Mouse (Mus musculus) CD8-positive naive resting alpha-beta T cell, adult 2 months (primary cell): ENCODE results near the gene Gm10320.

Experiments
- DNase-seq, 2 experiments: peaks; one replicate each; pipeline ENCODE4 v3.0.0; 2022; ENCODE audit warnings: low read depth in 2 of 2, low spot score in 2 of 2

The Gm10320 gene

DNA sequence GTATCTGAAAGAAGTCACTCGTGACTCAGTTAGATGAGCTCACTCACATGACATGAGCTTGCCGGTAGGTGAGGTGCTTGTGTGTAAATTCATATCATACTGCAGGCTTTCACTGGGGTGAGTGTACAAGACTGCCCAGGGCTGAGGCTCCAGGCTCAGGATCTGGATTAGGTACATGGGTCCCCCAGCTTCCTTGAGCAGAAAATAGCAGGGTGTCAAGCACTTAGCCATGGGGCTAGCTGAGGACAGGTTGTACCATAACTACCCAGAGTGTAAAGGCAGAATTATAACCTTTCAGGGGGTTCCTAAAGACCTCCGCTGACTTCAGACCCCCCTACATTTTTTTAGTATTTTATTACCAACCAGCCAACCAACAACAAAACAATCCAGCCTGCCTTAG is at the start of gene Gm10320:
TSS of gene Gm10320 (minus strand) at position 93 of the 400 bp plus-strand sequence.
- no peak for DNase-seq

DNA sequence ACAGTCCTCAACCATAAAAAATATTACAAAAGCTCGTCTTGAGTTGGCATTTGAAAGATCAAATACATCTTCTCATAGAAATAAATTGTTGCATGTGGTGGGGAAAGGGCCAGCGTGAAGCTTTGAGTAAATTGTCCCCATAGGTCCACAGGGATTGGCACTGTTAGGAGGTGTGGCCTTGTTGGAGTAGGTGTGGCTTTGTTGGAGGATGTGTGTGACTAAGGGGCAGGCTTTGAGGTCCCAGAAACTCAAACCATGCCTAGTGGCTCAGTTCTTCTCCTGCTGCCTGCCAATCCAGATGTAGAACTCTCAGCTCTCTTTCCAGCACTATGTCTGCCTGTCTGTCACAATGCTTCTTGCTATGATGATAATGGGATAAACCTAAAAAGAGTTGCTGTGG is 49.8 kb upstream of the Gm10320 start:
- no peak for DNase-seq

DNA sequence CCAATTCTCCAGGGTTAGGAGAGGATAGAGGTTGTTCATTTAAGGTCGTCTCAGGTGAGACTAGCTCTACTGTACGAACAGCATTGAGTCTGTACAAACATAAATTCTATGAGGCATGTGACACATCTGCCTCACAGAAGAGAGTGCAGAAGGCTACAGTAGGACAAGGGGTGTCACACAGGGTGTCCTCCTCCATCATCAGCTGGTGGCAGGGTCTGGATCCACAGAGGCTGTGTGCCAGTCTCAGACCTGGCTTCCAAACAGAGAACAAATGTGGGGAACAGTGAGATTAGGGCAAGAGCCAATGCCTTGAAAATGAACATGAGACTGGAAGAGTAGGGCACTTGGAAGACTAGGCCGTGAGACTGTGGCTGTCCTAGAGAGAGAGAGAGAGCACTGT is 48.4 kb upstream of the Gm10320 start:
- no peak for DNase-seq

DNA sequence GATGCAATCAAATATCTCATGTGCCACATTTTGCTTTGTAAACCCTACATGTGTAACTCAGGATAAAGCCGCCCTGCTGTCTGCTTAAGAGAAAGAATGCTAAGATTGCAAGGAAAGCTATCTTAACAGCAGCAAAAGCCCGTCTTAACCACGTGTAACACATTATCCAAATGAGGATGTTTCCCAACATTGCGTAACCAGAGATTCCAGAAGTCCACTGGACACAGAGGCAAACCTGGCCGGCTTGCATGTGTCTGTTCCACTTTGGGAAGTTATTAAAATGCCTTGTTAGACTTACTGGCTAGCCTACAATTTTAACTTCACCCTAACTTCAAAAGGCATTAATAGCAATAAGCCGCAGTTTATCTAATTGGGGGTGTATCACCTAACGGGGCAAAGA is 47.5 kb upstream of the Gm10320 start:
- DNase-seq, result no peak

DNA sequence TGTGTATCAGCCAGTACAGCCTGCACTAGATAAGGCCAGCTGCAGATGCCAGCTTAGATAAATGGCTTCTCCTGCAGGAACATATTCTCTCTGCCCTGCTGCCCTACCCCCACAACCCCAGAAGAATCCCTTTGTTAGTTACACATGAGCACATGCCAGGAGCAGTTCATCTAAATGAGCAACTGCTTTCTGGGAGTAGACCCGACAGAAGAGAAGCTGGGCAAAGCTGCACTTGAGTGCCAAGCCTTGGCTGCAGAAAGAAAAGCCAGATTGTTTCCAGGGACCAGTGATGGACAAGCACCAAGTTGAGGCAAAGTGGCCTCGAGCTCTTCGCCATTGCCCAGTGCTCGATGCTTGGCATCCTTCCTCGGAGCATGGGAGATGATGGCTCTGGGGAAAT is 46.8 kb upstream of the Gm10320 start:
- DNase-seq, result no peak

DNA sequence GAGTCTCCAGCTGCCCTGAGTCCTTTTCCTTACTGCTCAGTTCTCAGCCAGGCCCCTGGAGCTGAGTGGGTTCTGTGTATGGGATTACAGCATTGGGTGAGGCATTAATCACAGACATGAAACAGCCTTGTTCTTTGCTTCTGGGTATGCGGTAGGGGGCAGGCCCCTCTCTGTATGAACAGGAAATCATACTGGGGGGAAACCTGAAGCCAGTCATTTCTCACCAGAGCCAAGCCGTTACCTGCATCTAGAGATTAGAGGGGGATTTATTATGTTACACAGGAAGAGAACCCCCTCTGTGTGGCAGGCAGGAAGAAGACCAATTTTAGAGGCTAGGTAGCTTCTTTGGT is 43.1 kb upstream of the Gm10320 start:
- DNase-seq, result no peak

DNA sequence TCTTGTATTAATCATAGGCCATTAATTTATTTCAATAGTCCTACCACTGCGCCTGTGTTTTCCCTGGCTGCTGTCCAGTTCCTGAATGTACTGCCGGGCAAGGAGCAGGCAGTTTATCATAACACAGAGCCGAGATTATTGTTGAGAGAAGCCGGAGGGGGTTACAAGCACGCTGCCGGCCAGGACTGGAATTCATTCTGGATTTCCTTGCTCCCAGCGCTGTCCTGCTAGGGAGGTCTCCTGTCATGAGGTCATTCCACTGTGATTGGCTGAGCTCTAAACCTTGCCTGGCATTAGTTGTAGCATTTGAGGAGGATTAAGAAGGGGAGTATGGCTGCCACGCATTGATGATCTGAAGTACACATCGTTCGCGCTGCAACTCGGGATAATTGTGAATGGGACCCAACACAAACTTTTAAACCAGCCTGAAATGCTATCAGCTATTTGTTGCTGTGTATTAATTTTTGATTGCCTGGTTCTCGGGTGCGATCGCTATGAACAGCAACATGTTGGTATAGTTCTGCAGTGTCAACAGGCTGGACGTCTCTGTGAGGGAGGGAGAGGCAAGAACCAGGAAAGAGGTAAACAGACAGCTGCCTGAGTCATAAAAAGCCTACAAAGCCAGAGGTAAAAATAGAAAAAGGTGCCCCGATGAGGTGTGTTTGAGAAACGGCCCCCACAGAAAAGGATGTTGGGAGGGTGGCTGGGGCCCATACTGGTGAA is 42.5 kb upstream of the Gm10320 start:
- DNase-seq, result no peak

DNA sequence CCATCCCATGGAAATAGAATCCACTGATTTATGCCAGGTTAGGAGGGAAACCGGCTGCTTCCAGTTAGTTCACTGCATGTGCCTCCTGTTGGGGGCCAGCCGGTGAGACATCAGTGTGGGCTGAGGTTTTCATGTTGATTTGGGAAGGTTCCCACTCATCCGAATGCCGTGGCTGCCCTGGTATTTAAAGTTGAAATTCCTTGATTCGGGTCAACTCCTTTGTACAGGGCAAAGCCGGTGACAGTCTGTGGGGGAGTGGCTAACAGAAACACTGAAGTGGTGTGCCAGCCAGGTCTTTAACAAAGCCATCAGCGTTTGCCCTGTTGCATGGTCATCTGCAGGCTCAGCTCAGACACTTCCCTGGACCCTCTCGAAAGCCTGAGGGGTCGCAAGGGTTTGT is 41.6 kb upstream of the Gm10320 start:
- DNase-seq, result no peak

DNA sequence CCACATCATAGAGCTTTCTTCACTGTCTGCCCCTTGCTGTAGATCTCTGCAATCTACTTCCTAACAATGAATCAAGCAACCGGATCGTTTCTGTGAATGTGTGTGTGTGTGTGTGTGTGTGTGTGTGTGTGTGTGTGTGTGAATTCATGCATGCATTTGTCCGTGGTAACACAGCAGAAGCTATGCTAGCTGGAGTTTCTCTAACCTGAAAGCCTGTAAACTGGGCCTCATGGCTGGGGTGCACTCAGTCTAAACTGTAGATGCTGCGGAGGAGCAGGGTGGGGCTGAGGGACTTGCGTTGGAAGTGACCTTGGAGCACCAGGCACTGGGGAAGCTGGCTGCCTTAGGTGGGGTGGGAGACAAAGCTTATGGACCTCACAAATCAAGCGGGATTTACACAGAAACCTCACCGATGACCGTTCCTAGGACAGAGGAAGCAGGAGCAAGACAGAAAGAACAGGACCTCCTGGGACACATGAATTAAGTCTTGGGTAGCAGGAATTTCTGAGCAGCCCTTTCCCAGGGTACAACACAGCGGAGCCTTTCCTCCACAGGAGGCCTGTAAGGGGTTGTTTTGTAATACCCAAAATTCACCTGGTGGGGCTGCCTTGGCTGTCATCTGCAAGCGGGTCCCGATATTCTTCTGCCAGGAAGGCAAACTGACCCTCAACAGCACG is 41.0 kb upstream of the Gm10320 start:
- no peak for DNase-seq

DNA sequence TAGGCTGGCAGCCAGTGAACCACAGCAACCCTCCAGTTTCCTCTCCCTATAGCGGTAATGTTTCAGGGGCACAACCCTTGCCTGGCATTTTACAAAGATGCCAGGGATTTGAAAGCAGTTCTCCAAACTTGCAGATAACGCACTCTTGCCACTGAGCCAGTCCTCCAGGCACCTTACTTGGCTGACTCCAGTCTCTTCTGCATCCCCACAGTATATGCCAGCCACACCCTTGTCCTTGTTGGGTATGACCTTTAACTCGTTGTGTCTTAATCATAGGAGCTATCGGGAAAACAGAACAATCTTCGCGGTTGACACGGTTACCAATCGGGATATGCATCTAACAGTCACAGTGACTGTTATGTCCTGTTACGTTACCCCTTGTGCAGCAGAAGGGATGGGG is 40.2 kb upstream of the Gm10320 start:
- no peak for DNase-seq

DNA sequence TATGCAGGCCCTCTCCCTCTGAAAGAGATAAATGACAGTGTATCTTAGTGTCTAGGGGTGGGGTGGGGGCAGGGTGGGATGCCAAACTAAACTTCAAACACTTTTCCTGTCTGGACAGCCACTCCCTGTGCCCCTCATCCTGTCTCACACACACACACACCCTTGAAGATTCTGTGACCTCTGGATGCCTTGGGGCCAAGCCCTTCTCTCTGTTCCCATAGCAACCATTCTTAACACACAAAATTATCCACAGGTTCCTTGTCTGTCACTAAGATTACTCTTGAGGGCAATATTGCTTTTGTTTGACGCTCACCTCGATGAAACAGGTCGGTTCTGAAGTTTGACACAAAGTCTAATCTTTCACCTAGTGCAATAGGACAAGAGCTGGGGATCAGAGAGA is 39.5 kb upstream of the Gm10320 start:
- DNase-seq, result no peak

DNA sequence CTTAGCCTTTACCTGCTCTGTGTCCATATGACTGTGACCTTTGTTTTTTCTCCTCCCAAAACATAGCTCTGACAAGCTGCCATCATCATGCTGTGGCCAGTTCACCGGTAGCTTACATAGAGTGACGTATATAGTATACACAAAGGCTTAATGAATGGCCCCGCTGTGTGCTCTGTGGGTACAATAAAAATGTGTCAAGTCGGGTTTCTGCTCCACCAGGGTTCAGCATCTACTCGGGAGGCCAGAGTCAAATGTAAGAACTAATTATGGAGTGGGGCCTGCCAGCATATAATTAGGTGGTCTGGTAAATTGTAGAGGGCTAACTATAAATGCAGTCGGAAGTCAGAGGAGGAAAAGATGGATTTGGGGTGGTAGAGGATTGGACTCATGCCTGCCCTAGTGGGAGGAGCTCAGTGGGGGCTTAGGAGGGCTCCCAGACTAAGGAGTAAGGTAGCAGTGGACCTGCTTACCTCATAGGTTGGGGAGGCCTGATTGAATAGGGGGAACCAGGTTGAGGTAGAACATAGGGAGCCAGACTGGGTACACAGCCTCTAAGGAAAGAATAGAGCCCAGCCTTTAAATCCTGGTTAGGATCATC is 32.0 kb upstream of the Gm10320 start:
- DNase-seq, result no peak

DNA sequence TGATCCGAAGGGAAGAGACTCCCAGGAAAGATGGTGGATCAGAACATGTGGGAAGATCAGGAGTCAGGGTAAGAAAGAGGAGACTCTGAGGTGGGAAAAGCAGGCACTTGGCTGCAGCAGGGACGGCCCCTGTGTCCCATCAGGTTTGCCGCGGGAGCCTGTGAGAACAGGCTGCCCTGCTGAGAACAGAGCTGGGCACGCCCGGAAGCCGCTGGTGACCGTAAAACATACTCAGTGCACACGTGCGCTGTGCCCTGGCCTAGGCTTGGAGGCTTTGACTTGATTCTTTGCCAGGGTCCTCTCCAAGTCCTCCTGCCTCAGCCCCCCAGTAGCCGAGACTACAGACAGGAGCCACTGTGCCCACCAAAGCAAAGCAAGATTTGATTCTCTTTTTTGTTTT is 26.5 kb upstream of the Gm10320 start:
- no peak for DNase-seq

DNA sequence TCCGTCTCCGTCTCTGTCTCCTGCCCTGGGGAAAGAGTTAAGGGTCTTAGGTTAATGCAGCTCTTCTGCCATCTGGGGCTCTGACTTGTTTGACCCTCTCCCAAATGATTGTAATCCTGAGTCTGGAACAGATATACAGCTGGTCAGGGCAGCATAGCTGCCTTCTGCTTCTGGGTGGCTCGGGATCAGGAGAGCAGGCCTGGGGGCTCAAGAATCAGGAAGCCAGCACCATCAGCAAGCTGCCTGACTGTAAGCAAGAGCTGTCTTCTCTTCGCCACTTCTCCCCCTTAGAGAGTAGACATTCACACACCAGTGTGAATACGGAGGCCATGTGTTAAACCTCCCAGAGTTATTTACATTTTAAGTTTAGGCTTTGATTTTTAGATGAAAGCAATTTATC is 25.9 kb upstream of the Gm10320 start:
- no peak for DNase-seq

DNA sequence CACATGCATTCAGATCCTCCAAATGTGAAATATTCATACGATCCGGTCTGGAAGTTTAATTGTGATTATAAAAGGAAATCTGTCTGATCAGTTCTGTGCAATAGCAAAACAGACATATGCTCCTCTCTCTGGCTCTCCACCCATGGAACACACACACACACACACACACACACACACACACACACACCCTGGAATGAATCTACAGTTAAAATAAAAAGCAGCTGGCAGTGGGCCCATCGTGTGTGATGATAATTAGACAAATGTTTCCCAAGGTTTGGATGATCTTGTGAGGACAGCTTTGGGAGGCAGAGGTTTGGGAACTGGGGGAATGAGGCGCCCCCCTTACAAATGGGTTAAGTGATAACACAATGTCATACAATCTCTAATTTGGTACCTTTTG is 25.2 kb upstream of the Gm10320 start:
- no peak for DNase-seq

DNA sequence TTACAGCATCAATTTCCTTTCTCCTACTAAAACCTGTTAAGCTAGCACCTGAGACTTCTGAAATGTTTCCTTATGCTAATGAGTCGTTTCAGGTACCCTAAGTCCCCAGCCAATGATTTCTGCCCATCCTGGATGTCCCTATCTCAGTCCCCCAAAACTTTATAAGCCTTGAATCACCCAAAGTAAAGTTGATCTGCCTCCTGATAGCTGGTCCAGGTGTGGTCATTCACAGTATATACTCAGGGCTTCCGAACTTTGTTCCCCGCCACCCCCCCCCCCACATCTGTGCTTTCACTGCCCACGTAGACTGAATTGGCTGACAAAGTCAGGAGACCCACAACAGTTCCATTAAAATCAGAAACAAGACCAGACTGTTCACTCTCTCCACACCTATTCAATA is 20.3 kb upstream of the Gm10320 start:
- no peak for DNase-seq

DNA sequence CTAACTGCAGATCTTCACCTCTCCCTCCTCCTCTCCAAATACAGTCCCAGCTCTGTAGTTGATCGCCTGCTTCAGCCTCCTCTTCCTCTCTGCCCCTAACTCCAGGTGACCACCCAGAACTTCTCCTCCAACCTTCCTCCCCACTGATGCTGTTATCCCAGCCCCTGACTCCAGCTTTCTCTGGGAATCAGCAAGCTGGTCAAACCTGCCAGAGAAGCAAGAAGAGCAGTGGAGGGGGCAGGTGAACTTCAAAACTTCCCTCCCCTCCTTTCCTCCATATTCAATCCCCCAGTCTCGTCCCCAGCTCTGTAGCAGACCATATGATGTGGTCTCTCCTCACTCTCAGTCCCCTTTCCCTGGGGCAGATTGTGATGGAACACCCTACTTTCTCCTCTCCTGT is 15.9 kb upstream of the Gm10320 start:
- DNase-seq, result no peak

DNA sequence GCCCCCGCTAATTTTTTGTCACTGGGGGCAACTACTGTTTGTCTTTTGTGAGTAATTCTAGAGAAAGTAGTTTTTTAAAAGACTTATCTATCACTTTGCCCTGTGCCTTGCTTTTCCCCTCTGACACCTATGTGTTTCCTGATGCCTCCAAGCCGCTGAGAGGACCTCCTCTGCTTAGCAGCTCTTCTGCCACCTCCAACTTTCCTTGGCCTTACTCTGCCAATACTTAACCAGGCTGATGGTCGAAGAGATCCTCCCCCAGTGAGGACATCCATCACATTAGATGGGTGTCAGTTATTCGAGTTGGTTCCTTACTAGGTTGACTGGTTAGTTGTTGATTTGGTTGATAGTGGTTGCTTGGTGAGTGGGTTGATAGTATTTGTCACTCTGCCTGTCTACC is 14.7 kb upstream of the Gm10320 start:
- no peak for DNase-seq

DNA sequence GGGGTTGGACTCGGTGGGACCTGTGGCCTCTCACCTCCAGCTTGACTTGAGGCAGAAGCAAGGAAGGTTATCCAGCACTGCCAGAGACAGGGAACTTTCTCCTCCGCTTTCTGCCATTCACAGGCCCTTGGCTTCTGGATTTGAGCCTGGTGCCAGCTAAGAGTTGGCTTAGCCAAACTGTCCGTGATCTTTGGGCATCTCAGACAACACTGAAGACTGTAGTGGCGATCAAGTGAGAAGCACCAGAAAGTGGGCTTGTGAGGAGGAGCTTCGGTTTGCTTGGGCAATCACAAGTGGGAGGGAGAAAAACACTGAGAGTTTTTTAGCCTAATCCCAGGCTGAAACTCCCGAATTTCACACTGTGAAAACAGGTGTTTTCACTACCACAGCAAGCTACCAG is 14.2 kb upstream of the Gm10320 start:
- DNase-seq, result no peak

DNA sequence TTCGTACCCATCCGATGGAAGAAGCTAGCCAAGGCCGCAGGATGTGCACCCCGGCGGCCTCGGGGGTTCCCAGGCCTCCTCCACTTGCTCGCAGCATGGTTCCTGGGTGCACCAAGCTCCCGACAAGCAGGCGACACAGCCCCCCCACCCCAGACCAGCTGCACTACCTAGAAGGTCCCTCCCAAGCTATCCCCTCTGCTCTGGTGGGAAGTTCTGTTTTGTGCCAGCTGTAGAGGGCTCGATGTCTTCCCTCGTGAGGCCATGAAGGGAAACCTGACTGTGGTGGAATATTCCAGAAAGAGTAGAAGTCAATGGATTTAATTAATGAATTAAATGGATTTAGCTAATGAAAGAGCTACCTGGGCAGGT is 13.7 kb upstream of the Gm10320 start:
- DNase-seq, result no peak

DNA sequence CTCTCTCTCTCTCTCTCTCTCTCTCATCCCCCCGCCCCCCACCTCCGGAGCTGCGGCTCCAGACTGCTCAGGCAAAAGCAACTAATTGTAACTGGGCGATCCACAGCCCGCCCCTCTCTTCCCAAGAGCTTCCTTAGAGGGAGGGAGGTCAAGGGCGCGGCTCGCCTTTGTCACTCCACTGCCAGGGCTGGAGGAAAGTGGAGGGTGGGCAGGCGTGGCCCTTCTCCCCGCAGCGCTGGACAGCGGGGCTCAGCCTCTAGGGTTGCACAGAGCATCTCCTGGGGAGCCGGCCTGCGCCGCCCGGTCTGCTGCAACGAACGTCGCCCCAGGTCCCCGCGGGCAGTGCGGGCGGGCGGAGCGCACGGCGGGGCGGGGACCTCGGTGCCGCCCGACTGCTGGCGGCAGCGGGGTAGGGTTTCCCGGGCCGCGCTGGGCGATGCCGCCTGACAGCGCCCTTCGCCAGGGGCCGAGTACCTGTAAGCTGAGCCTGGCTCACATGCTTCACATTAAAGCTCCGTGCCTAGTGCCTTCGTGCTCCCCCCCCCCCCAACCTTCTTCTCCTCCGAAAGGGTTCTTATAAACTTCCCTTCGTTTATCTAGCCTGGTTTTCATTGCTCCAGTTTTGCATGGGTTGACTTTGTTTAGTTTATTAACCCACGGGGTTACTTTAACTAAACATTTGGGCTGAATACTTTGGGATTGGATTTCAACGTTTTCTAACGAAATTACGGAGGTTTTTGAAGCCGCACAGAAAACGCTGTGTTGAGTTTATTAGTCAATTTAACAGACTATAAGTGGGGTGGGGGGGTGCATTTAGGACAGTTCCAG is 13.1 kb upstream of the Gm10320 start:
- DNase-seq, result no peak

DNA sequence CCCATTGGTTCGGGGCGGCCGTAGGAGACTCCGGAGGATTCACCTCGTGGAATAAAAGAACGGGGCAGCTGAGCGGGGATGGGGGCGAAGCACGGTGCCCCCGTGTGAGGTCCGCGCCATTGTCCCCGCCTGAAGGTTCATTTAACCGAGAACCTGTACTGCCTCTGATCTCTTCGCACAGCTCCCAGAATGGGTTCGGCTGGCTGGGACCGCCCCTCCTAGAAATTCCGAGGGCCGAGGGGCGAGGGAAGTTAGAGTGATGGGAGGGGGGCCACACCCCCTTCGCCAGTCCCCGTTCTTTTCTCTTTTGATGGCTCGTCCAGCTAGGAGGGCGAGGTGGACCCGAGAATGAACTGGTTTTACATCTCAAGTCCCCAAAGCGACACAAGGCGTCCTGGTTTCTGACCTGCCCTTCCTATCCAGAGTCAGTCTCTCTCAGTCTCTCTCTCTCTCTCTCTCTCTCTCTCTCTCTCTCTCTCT is 12.4 kb upstream of the Gm10320 start:
- DNase-seq, result no peak
